Mouse (Mus musculus): Measurements from ENCODE around the gene D11Wsu47e.
A peak's percentile ranks its signal among the peaks of the same experiment; 100 is the strongest.

D11Wsu47e gene

GRCm38 (mm10) chr11:113735151-113735550 lies 50.9 kb downstream of the D11Wsu47e start:
- DNase-seq (ENCODE audit: low read depth, low spot score): no peak

- DNase-seq (ENCODE audit: low read depth, low spot score): peak; percentile 47
Observed at GRCm38 (mm10) chr11:113736848-113737552, 52.8 kb downstream of the D11Wsu47e start.

- no peak for DNase-seq (ENCODE audit: low read depth, low spot score)
Observed at GRCm38 (mm10) chr11:113737553-113737854, 53.3 kb downstream of the D11Wsu47e start.

- no peak for DNase-seq (ENCODE audit: low read depth, low spot score)
Observed at GRCm38 (mm10) chr11:113737912-113738311, 53.7 kb downstream of the D11Wsu47e start.

- DNase-seq (ENCODE audit: low read depth, low spot score): no peak
Observed at GRCm38 (mm10) chr11:113739213-113739612, 55.0 kb downstream of the D11Wsu47e start.

GRCm38 (mm10) chr11:113740100-113740499 lies 55.9 kb downstream of the D11Wsu47e start:
- DNase-seq (ENCODE audit: low read depth, low spot score): no peak

GRCm38 (mm10) chr11:113742998-113743397 lies 58.8 kb downstream of the D11Wsu47e start:
- no peak for DNase-seq (ENCODE audit: low read depth, low spot score)
